Mouse (Mus musculus): ENCODE results near the gene Pdik1l.

Pdik1l gene

DNA sequence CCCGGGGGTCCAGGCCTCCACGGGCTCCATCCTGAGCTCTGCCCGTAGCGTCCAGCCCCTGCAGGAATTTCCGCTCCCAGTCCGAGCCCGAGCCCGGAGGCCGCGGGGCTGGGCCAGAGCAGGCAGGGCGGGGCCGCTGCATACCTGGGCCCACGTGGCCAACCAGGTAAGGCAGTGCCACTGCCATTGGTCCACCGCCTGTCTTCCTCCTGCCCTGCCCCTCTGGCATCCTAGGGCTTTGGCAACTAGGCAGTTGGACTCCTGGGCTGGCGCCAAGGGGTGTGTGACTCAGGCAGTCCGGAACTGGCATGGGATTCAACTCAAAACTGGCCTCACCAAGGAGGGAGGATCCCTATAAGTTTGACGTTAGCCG is 49.4 kb downstream of the Pdik1l start, which contains the start of gene Cnksr1:
TSS of gene Cnksr1 (minus strand) at position 121 of the 373 bp plus-strand sequence.
- DNase-seq (ENCODE audit: low read depth, low spot score) = no peak

DNA sequence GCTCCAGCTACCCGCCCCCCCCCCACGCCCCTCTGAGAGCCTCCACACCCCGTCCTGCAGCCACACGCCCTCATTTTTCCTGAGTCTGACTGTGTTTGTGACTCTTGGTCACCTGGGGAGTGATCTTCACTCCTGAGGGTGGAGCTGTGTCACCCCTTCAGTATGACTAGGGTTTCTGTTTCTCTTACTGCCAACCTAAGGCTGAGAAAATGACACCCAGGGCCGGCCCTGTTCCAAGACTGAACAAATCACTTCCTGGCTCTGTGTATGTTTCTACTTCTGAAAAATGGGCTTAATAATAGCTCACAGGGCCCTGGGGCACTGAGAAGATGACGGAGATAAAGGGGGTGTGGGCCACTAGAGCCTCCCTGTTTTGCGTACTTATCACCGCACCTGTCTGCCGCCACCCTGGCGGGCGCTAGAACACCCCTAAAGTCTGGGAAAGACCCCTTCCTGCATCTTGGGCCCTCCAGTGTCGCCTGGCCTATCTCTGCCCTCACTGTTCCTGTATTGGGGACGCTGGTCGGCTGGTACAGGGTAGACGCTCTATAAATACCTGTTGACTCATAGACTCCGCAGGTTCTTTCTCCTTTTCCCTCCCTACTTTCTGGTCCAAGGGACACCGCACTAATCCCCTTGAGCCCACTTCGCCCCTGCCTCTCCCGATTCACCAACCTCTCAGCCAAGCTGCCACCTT is 50.0 kb downstream of the Pdik1l start:
- DNase-seq (ENCODE audit: low read depth, low spot score) = no peak

DNA sequence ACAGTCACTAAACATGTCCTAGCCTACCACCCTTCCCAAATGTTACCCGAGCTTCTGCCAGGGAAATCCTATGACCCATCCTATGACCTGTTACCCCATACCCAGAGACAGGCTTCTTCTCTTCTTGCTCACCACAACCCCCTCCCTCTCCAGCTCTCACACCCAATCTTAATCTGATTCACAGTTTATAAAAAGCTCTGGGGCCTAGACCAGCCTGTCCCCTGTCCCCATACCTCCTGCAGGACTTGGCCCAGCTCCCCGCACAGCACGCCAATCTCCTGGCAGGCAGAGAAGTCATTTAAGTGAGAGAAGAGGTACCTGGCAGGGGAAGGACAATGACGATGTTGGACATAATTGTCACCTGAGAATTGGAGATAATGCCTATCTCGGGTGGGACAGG is 52.8 kb downstream of the Pdik1l start:
- DNase-seq (ENCODE audit: low read depth, low spot score) = no peak

- no peak for DNase-seq (ENCODE audit: low read depth, low spot score)
Observed at GRCm38 (mm10) chr4:134230431-134230830, 57.3 kb downstream of the Pdik1l start.

- no peak for DNase-seq (ENCODE audit: low read depth, low spot score)
Observed at GRCm38 (mm10) chr4:134227194-134227593, 60.5 kb downstream of the Pdik1l start, which contains the start of gene Catsper4. Gene Catsper4, minus strand, starts transcription at chr4:134227383.
